Comparison of ENCODE assay signal across 16 mouse cellular contexts in the genomic region with DNA sequence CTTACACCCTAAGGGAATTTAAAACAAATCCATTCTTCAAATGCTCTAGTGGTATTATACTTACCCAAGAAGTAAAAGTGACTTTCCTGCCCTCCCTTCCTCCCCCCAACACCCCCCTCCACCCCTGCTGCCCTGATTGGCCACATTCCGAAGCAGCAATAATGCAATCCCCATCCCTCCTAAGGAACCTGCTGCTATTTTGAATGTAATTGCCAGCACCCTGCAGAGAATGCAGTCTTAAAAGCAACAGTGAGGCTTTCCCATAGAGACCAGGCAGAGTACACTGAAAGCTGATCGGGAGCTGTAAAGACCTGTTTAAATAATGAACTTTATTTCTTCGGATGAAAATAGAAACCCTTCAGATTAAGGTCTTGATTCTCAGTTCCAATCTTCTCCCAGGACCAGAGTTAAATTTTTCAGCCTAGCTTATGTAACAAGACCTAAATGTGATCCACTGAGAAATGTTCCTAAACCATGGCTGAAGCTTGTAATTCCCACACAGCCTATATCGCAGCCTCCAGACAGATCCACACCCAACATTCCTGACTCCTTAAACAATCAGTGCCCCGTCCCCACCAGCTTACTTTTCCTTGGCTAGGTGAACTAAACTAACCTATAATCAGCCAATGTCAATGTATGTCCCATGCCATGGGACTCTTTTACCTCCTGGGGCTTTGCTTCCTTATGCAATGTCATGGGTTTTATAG.
DNase-seq lines count a peak whose midpoint lies in the region; ATAC-seq lines count a peak whose summit lies in the region.
"Had no signal": no experiment of that assay in that cellular context is flagged by ENCODE, and none has a peak within 500 bp of the region (broad histone marks: within the 10 kb centered on the region; RNA-seq: fewer than 3 reads in every experiment).

No protein-coding gene starts in this region.

- H3K9ac ChIP-seq in hindbrain, embryonic 14.5 days, result no peak overlapping the region
- no peak overlapping the region for H3K9ac ChIP-seq in hindbrain, embryonic 12.5 days
- no peak overlapping the region for H3K9ac ChIP-seq in neural tube, embryonic 15.5 days (replicated peaks)
- H3K9ac ChIP-seq: lung, embryonic 14.5 days; midbrain, embryonic 13.5 days had no signal

- peak; percentile 22 to 53 for DNase-seq in cerebellum, postnatal 10 days
- no peak for DNase-seq in cerebellum, adult 11 months
- DNase-seq in hindbrain, embryonic 14.5 days (ENCODE audit: low spot score), result no peak
- peak; percentile 35 for DNase-seq in forelimb bud, embryonic 11.5 days (ENCODE audit: low read depth, low spot score)
- no peak for DNase-seq in thymus, postnatal 10 days (ENCODE audit: low spot score in 2 of 2)
- no peak for DNase-seq in left cerebral cortex, postnatal 14 days (ENCODE audit: low spot score in 2 of 2)
- DNase-seq: adrenal gland, adult 8-10 months; gastrocnemius, postnatal 25 days; heart, postnatal 10 days; kidney, postnatal 4 days; lung, embryonic 14.5 days had no signal

- ATAC-seq in hindbrain, embryonic 14.5 days (ENCODE audit: low FRiP score), result peak; percentile 36; the same call in 1 of the 2 replicates
- no peak for ATAC-seq in hindbrain, embryonic 12.5 days (ENCODE audit: low FRiP score)
- ATAC-seq in neural tube, embryonic 15.5 days (ENCODE audit: low FRiP score), result peak; percentile 53
- ATAC-seq: inflammation-experienced regulatory T-cells, adult 6 months; midbrain, embryonic 13.5 days had no signal

- peaks cover 7% of the 10 kb centered on the region for H3K4me1 ChIP-seq in hindbrain, embryonic 14.5 days (replicated peaks; ENCODE audit: control insufficient read depth, insufficient read depth, low read length)
- H3K4me1 ChIP-seq in hindbrain, embryonic 12.5 days, result peaks cover 23% of the 10 kb centered on the region
- peaks cover 17% of the 10 kb centered on the region for H3K4me1 ChIP-seq in neural tube, embryonic 15.5 days

- no peak overlapping the region for H3K27ac ChIP-seq in hindbrain, embryonic 14.5 days
- no peak overlapping the region for H3K27ac ChIP-seq in hindbrain, embryonic 12.5 days
- H3K27ac ChIP-seq in neural tube, embryonic 15.5 days (replicated peaks), result no peak overlapping the region; the same call in 1 of the 2 replicates
- H3K27ac ChIP-seq: midbrain, embryonic 13.5 days had no signal

- intact Hi-C loops in left cerebral cortex, postnatal 14 days (cut with DNase I), result no loop called here

- WGBS in hindbrain, embryonic 14.5 days, result 13% methylated on average over 5 of the region's 5 CpGs
- WGBS in hindbrain, embryonic 12.5 days, result 11% methylated on average over 5 of the region's 5 CpGs
- WGBS in neural tube, embryonic 15.5 days, result 9% methylated on average over 5 of the region's 5 CpGs

- no peak overlapping the region for H3K4me2 ChIP-seq in hindbrain, embryonic 14.5 days (replicated peaks)
- no peak overlapping the region for H3K4me2 ChIP-seq in hindbrain, embryonic 12.5 days (replicated peaks)
- H3K4me2 ChIP-seq in neural tube, embryonic 15.5 days, result no peak overlapping the region
- H3K4me2 ChIP-seq: lung, embryonic 14.5 days; midbrain, embryonic 13.5 days had no signal

- H3K4me3 ChIP-seq in hindbrain, embryonic 14.5 days (replicated peaks; ENCODE audit: low read length), result no peak overlapping the region
- H3K4me3 ChIP-seq in hindbrain, embryonic 12.5 days, result no peak overlapping the region
- no peak overlapping the region for H3K4me3 ChIP-seq in neural tube, embryonic 15.5 days (replicated peaks)
- H3K4me3 ChIP-seq: midbrain, embryonic 13.5 days; myocyte had no signal

- no peaks in the 10 kb centered on the region for H3K27me3 ChIP-seq in hindbrain, embryonic 14.5 days (ENCODE audit: control insufficient read depth, insufficient read depth, low read length)
- no peaks in the 10 kb centered on the region for H3K27me3 ChIP-seq in hindbrain, embryonic 12.5 days
- H3K27me3 ChIP-seq in neural tube, embryonic 15.5 days (replicated peaks), result no peaks in the 10 kb centered on the region
- H3K27me3 ChIP-seq: midbrain, embryonic 13.5 days had no signal

- no peaks in the 10 kb centered on the region for H3K36me3 ChIP-seq in hindbrain, embryonic 14.5 days (replicated peaks; ENCODE audit: control insufficient read depth, insufficient read depth)
- no peaks in the 10 kb centered on the region for H3K36me3 ChIP-seq in hindbrain, embryonic 12.5 days
- no peaks in the 10 kb centered on the region for H3K36me3 ChIP-seq in neural tube, embryonic 15.5 days
- H3K36me3 ChIP-seq: midbrain, embryonic 13.5 days had no signal

- no peaks in the 10 kb centered on the region for H3K9me3 ChIP-seq in hindbrain, embryonic 14.5 days (ENCODE audit: control insufficient read depth, low read length)
- no peaks in the 10 kb centered on the region for H3K9me3 ChIP-seq in hindbrain, embryonic 12.5 days (replicated peaks)
- no peaks in the 10 kb centered on the region for H3K9me3 ChIP-seq in neural tube, embryonic 15.5 days (replicated peaks)
- H3K9me3 ChIP-seq: midbrain, embryonic 13.5 days had no signal

Comparison
In these comparisons a context has a peak if more than half of its experiments do, and no peak if none do; other contexts are left out.
1. DNase-seq: peak in cerebellum, postnatal 10 days (2 of 2) and forelimb bud, embryonic 11.5 days (single experiment); none in cerebellum, adult 11 months (single experiment), hindbrain, embryonic 14.5 days (single experiment), thymus, postnatal 10 days (0 of 2) and left cerebral cortex, postnatal 14 days (0 of 2).